ENCODE assay signal across 8 mouse cellular contexts in genomic region chr1:59912413-59913157, GRCm38 (mm10). TPM values are rescaled to one million over a fixed set of nuclear protein-coding genes. Genes with fewer than 3 reads are reported as not detected.
DNase-seq lines count a peak whose midpoint lies in the region; ATAC-seq lines count a peak whose summit lies in the region.

TSS of gene Fam117b (plus strand) at chr1:59913006.

- peak within 1 kb of the TSS; percentile 79 for H3K4me2 ChIP-seq in heart, embryonic 13.5 days
- H3K4me2 ChIP-seq in liver, embryonic 12.5 days = peak within 1 kb of the TSS; percentile 99
- H3K4me2 ChIP-seq in stomach, embryonic 15.5 days = peak within 1 kb of the TSS; percentile 61

- no peaks in the 10 kb centered on the region for H3K36me3 ChIP-seq in heart, embryonic 13.5 days
- no peaks in the 10 kb centered on the region for H3K36me3 ChIP-seq in liver, embryonic 12.5 days
- no peaks in the 10 kb centered on the region for H3K36me3 ChIP-seq in stomach, embryonic 15.5 days

- no peaks in the 10 kb centered on the region for H3K27me3 ChIP-seq in heart, embryonic 13.5 days (replicated peaks)
- H3K27me3 ChIP-seq in liver, embryonic 12.5 days (replicated peaks) = no peaks in the 10 kb centered on the region
- no peaks in the 10 kb centered on the region for H3K27me3 ChIP-seq in stomach, embryonic 15.5 days (replicated peaks)

- no peaks in the 10 kb centered on the region for H3K9me3 ChIP-seq in heart, embryonic 13.5 days
- H3K9me3 ChIP-seq in liver, embryonic 12.5 days (replicated peaks) = no peaks in the 10 kb centered on the region
- H3K9me3 ChIP-seq in stomach, embryonic 15.5 days = no peaks in the 10 kb centered on the region

- DNase-seq in CD4-positive, CD25-positive, alpha-beta regulatory T cell, adult 2 months (ENCODE audit: low read depth, low spot score) = peak; percentile 99
- peak; percentile 23 for DNase-seq in fat pad, adult 2 months (ENCODE audit: extremely low read depth, low read depth, low spot score)
- peak; percentile 99 for DNase-seq in kidney, postnatal 10 days
- peak; percentile 94 to 97 for DNase-seq in natural killer cell, adult 2 months (ENCODE audit: low spot score in 2 of 2)

- peak within 1 kb of the TSS; percentile 77 for H3K27ac ChIP-seq in brown adipose tissue, adult 24 weeks (replicated peaks; ENCODE audit: low read depth, low read length)
- peak within 1 kb of the TSS; percentile 92 for H3K27ac ChIP-seq in heart, embryonic 13.5 days (replicated peaks)
- peak within 1 kb of the TSS; percentile 95 for H3K27ac ChIP-seq in liver, embryonic 12.5 days
- peak within 1 kb of the TSS; percentile 91 for H3K27ac ChIP-seq in stomach, embryonic 15.5 days

- under 1% methylated on average over 71 of the region's 72 CpGs for WGBS in heart, embryonic 13.5 days
- WGBS in liver, embryonic 12.5 days (ENCODE audit: insufficient replicate concordance) = under 1% methylated on average over 66 of the region's 72 CpGs
- under 1% methylated on average over 66 of the region's 72 CpGs for WGBS in stomach, embryonic 15.5 days

- ATAC-seq in heart, embryonic 13.5 days (ENCODE audit: extremely low read depth, insufficient number of reproducible peaks, low FRiP score, low TSS enrichment) = peak; percentile 88
- ATAC-seq in liver, embryonic 12.5 days = peak; percentile 93
- ATAC-seq in stomach, embryonic 15.5 days (ENCODE audit: insufficient read depth, low FRiP score, low read depth) = peak; percentile 97

- peak within 1 kb of the TSS; percentile 93 for H3K4me3 ChIP-seq in brown adipose tissue, adult 24 weeks (ENCODE audit: insufficient read depth, low read depth, low read length)
- peak within 1 kb of the TSS; percentile 99 for H3K4me3 ChIP-seq in heart, embryonic 13.5 days
- peak within 1 kb of the TSS; percentile 99 for H3K4me3 ChIP-seq in liver, embryonic 12.5 days
- peak within 1 kb of the TSS; percentile 85 for H3K4me3 ChIP-seq in stomach, embryonic 15.5 days (replicated peaks)

- H3K9ac ChIP-seq in heart, embryonic 13.5 days = peak within 1 kb of the TSS; percentile 96
- peak within 1 kb of the TSS; percentile 95 for H3K9ac ChIP-seq in liver, embryonic 12.5 days
- peak within 1 kb of the TSS; percentile 76 for H3K9ac ChIP-seq in stomach, embryonic 15.5 days

- H3K4me1 ChIP-seq in brown adipose tissue, adult 24 weeks (ENCODE audit: control insufficient read depth, insufficient read depth, insufficient read length, low read length) = peaks cover 10% of the 10 kb centered on the region; the same call in 1 of the 2 replicates
- H3K4me1 ChIP-seq in heart, embryonic 13.5 days = peaks cover 26% of the 10 kb centered on the region
- H3K4me1 ChIP-seq in liver, embryonic 12.5 days = peaks cover 41% of the 10 kb centered on the region
- H3K4me1 ChIP-seq in stomach, embryonic 15.5 days = peaks cover 19% of the 10 kb centered on the region; the same call in 1 of the 2 replicates

RNA-seq across cellular contexts. Expression of gene Fam117b, which starts in this region (rescaled TPM):
- polyA plus RNA-seq in brown adipose tissue, adult 24 weeks (2012; ENCODE audit: insufficient read depth, insufficient read length, missing spikeins) = 3.8 and 5.0 TPM in 2 replicates
- 3.4 and 3.8 TPM in 2 replicates for polyA plus RNA-seq in heart, embryonic 13.5 days (2015; fragmentation: Nextera tagmentation; extraction: Ambion mirVana)
- 7.6 TPM in 2 replicates for polyA plus RNA-seq in liver, embryonic 12.5 days (2016; fragmentation: Nextera tagmentation; extraction: Ambion mirVana)
- polyA plus RNA-seq in stomach, embryonic 15.5 days (2015; fragmentation: Nextera tagmentation; extraction: Ambion mirVana) = 7.0 and 8.0 TPM in 2 replicates

Comparison
In these comparisons a context has a peak if more than half of its experiments do, and no peak if none do; other contexts are left out.
1. Peak in every context shown above with its lines: DNase-seq, ATAC-seq, H3K4me3 ChIP-seq and H3K27ac ChIP-seq.
2. DNase-seq: peak in every context shown above with its lines; median percentile 99 in CD4-positive, CD25-positive, alpha-beta regulatory T cell, adult 2 months; 99 in kidney, postnatal 10 days; 96 in natural killer cell, adult 2 months; 23 in fat pad, adult 2 months.